ENCODE assay signal across 7 mouse cellular contexts in the genomic region with DNA sequence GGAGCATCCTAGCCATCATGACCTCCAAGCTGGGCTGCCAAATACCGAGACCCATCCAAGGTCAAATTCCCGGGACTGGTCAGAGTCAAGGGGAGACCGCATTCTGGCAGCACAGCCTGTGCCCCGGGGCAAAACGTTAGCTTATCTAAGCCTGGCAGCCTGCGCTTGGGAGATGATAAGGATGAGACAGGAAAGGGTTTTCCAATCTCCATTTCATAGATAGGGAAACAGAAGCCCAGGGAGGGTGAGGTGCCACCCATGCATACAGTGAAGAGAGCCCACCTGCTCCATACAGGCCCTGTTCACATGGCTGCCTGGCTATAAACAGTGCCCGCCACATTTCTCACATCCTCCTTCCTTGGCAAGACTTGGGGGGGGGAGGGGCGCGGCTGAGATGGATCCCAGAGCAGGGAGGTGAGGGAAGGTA. TPM values are rescaled to one million over a fixed set of nuclear protein-coding genes. Genes with fewer than 3 reads are reported as not detected.
DNase-seq lines count a peak whose midpoint lies in the region; ATAC-seq and TF ChIP-seq lines count a peak whose summit lies in the region.

No protein-coding gene starts in this region.

- TF ChIP-seq RAD21 in MEL (IDR thresholded peaks at IDR 0.05; ENCODE audit: low read depth, low read length), result no peak

- peaks cover 20 to 39% of the 10 kb centered on the region in 2 experiments for H3K36me3 ChIP-seq in MEL (ENCODE audit: control insufficient read depth in 1 of 2, insufficient read depth in 2 of 2, low read length in 2 of 2)
- no peaks in the 10 kb centered on the region for H3K36me3 ChIP-seq in forebrain, embryonic 14.5 days (ENCODE audit: control insufficient read depth, insufficient read depth, low read length)
- no peaks in the 10 kb centered on the region for H3K36me3 ChIP-seq in intestine, embryonic 16.5 days (ENCODE audit: control insufficient read depth, insufficient read depth, low read length)

- no peak for TF ChIP-seq POLR2A in MEL (IDR thresholded peaks at IDR 0.05; ENCODE audit: control insufficient read depth in 1 of 2, insufficient read depth in 1 of 2, low read depth in 1 of 2, low read length in 2 of 2, poor library complexity in 1 of 2)

- TF ChIP-seq EP300 in MEL (IDR thresholded peaks at IDR 0.05; ENCODE audit: low read depth in 1 of 2, low read length in 2 of 2), result peak; percentile 99

- H3K79me2 ChIP-seq in MEL (ENCODE audit: control insufficient read depth, insufficient read depth, low read length, poor library complexity), result peaks cover 88% of the 10 kb centered on the region

- no peak for TF ChIP-seq CTCF in MEL (IDR thresholded peaks at IDR 0.05 in 2 of 3, conservative IDR thresholded peaks at IDR 0.05 in 1 of 3; ENCODE audit: control insufficient read depth in 1 of 3, insufficient read depth in 1 of 3, low read depth in 2 of 3, low read length in 3 of 3, poor library complexity in 1 of 3, severe bottlenecking in 1 of 3)

- peaks cover 14 to 45% of the 10 kb centered on the region in 2 experiments for H3K4me1 ChIP-seq in MEL (ENCODE audit: control insufficient read depth in 1 of 2, insufficient read depth in 2 of 2, low read length in 2 of 2)
- H3K4me1 ChIP-seq in forebrain, embryonic 14.5 days (ENCODE audit: control insufficient read depth, insufficient read depth, low read length), result peaks cover 44% of the 10 kb centered on the region
- peaks cover 30% of the 10 kb centered on the region for H3K4me1 ChIP-seq in intestine, embryonic 16.5 days (ENCODE audit: control insufficient read depth, insufficient read depth, low read length)

- WGBS in forebrain, embryonic 14.5 days, result 58% methylated on average over 9 of the region's 9 CpGs
- 37% methylated on average over 9 of the region's 9 CpGs for WGBS in intestine, embryonic 16.5 days

- no peaks in the 10 kb centered on the region for H3K27me3 ChIP-seq in MEL (ENCODE audit: control insufficient read depth in 1 of 2, insufficient read depth in 2 of 2, low read length in 2 of 2)
- H3K27me3 ChIP-seq in forebrain, embryonic 14.5 days (replicated peaks; ENCODE audit: control insufficient read depth, insufficient read depth, low read length), result no peaks in the 10 kb centered on the region; the same call in 1 of the 2 replicates
- H3K27me3 ChIP-seq in intestine, embryonic 16.5 days (replicated peaks; ENCODE audit: control insufficient read depth, insufficient read depth, low read length), result no peaks in the 10 kb centered on the region

- DNase-seq in B cell, adult 2 months, result peak; percentile 21 to 30
- DNase-seq in MEL (ENCODE audit: low read depth, low spot score), result peak; percentile 73
- peak; percentile 34 for DNase-seq in forebrain, embryonic 14.5 days (ENCODE audit: low spot score)
- DNase-seq in lung, adult 18-20 months, result peak; percentile 79 to 86
- no peak for DNase-seq in right cerebral cortex, adult 2 months (ENCODE audit: low spot score in 2 of 2)
- DNase-seq in urinary bladder, postnatal 25 days (ENCODE audit: low spot score), result no peak

- H3K4me3 ChIP-seq in MEL (ENCODE audit: control insufficient read depth in 1 of 2, insufficient read depth in 1 of 2, low read depth in 2 of 2, low read length in 2 of 2), result no peak overlapping the region
- H3K4me3 ChIP-seq in forebrain, embryonic 14.5 days (ENCODE audit: low read depth, low read length), result no peak overlapping the region
- H3K4me3 ChIP-seq in intestine, embryonic 16.5 days (ENCODE audit: low read length), result no peak overlapping the region

- H3K9me3 ChIP-seq in MEL (replicated peaks; ENCODE audit: insufficient read depth, low read length), result no peaks in the 10 kb centered on the region
- H3K9me3 ChIP-seq in forebrain, embryonic 14.5 days (replicated peaks; ENCODE audit: control insufficient read depth, low read length), result no peaks in the 10 kb centered on the region
- H3K9me3 ChIP-seq in intestine, embryonic 16.5 days (ENCODE audit: control insufficient read depth, low read length), result no peaks in the 10 kb centered on the region

- 0 out of 2 replicates have a peak overlapping the region, but pooled peaks have one; percentile 18 for H3K4me2 ChIP-seq in forebrain, embryonic 14.5 days (ENCODE audit: low read length)
- no peak overlapping the region for H3K4me2 ChIP-seq in intestine, embryonic 16.5 days (ENCODE audit: low read depth, low read length)

- no peak overlapping the region for H3K9ac ChIP-seq in MEL (ENCODE audit: control insufficient read depth, low read depth, low read length, poor library complexity, severe bottlenecking)
- peak overlapping the region; percentile 5; the same call in 1 of the 2 replicates for H3K9ac ChIP-seq in forebrain, embryonic 14.5 days (ENCODE audit: low read length)
- H3K9ac ChIP-seq in intestine, embryonic 16.5 days (ENCODE audit: low read depth, low read length), result 0 out of 2 replicates have a peak overlapping the region, but pooled peaks have one; percentile 27

- H3K27ac ChIP-seq in MEL (ENCODE audit: control insufficient read depth, low read depth, low read length), result peak overlapping the region; percentile 40
- H3K27ac ChIP-seq in forebrain, embryonic 14.5 days (ENCODE audit: low read depth, low read length), result peak overlapping the region; percentile 68; the same call in 1 of the 2 replicates
- H3K27ac ChIP-seq in intestine, embryonic 16.5 days (ENCODE audit: low read length), result peak overlapping the region; percentile 49; the same call in 1 of the 2 replicates

- ATAC-seq in forebrain, embryonic 14.5 days, result peak; percentile 22; the same call in 1 of the 2 replicates
- 0 out of 2 replicates have a peak, but pooled peaks have one; percentile 21 for ATAC-seq in intestine, embryonic 16.5 days

TF ChIP-seq in MEL, 35 proteins besides CTCF, POLR2A, EP300 and RAD21 (continues in another document):
- TF ChIP-seq TAL1 (IDR thresholded peaks at IDR 0.05; ENCODE audit: low read length), result peak; percentile 95
- TF ChIP-seq TBP (IDR thresholded peaks at IDR 0.05; ENCODE audit: low read depth, low read length), result no peak
- no peak for TF ChIP-seq ELF1 (IDR thresholded peaks at IDR 0.05; ENCODE audit: low read depth, low read length)
- TF ChIP-seq UBTF (IDR thresholded peaks at IDR 0.05; ENCODE audit: borderline replicate concordance, insufficient read depth, low read depth, low read length), result 0 out of 2 replicates have a peak, but pooled peaks have one; percentile 36
- TF ChIP-seq GATA1 (IDR thresholded peaks at IDR 0.05; ENCODE audit: low read depth, low read length), result peak; percentile 99
- peak; percentile 86 for TF ChIP-seq MAZ (IDR thresholded peaks at IDR 0.05; ENCODE audit: low read depth, low read length)
- TF ChIP-seq RCOR1 (IDR thresholded peaks at IDR 0.05; ENCODE audit: low read depth, low read length), result peak; percentile 96
- peak; percentile 88; the same call in 1 of the 2 replicates for TF ChIP-seq MXI1 (IDR thresholded peaks at IDR 0.05; ENCODE audit: low read depth, low read length)
- TF ChIP-seq ZKSCAN1 (IDR thresholded peaks at IDR 0.05; ENCODE audit: low read depth, low read length), result no peak
- peak; percentile 89 for TF ChIP-seq MYB (IDR thresholded peaks at IDR 0.05; ENCODE audit: low read depth, low read length)
- peak; percentile 49; the same call in 1 of the 2 replicates for TF ChIP-seq MAX (IDR thresholded peaks at IDR 0.05; ENCODE audit: low read length)
- TF ChIP-seq KAT2A (conservative IDR thresholded peaks at IDR 0.05; ENCODE audit: low read depth, low read length), result no peak; the same call in 1 of the 2 replicates
- peak; percentile 100 for TF ChIP-seq TCF12 (IDR thresholded peaks at IDR 0.05; ENCODE audit: low read depth, low read length)
- TF ChIP-seq ZMIZ1 (IDR thresholded peaks at IDR 0.05; ENCODE audit: low read depth, low read length), result peak; percentile 25; the same call in 1 of the 2 replicates
- TF ChIP-seq SMC3 (IDR thresholded peaks at IDR 0.05; ENCODE audit: low read depth, low read length), result no peak
- TF ChIP-seq USF2 (IDR thresholded peaks at IDR 0.05; ENCODE audit: borderline replicate concordance in 1 of 2, insufficient read depth in 1 of 2, low read depth in 1 of 2, low read length in 2 of 2), result no peak
- TF ChIP-seq POLR2AphosphoS2 (IDR thresholded peaks at IDR 0.05; ENCODE audit: low read length), result peak; percentile 63
- TF ChIP-seq CHD2 (IDR thresholded peaks at IDR 0.05; ENCODE audit: low read length), result peak; percentile 60; the same call in 1 of the 2 replicates
- peak; percentile 75; the same call in 1 of the 2 replicates for TF ChIP-seq MYC (IDR thresholded peaks at IDR 0.05; ENCODE audit: low read depth, low read length)
- TF ChIP-seq ZNF384 (IDR thresholded peaks at IDR 0.05; ENCODE audit: low read depth, low read length), result no peak

RNA-seq across cellular contexts. Expression of a gene that starts 32.6 kb away (rescaled TPM):
- total RNA-seq in MEL (2012; rRNA removed), result 10.5 and 11.1 TPM in 2 replicates
- 100 to 1,000 TPM in 1 of 2 experiments, not detected in 1; 102 TPM for polyA plus RNA-seq in MEL (2012; ENCODE audit: insufficient read depth in 1 of 2, insufficient read length in 2 of 2, low read depth in 1 of 2, low replicate concordance in 2 of 2, missing spikeins in 1 of 2)
- polyA plus RNA-seq in forebrain, embryonic 14.5 days (2014; fragmentation: Nextera tagmentation; extraction: Ambion mirVana), result 10.4 and 11.5 TPM in 2 replicates
- polyA plus RNA-seq in intestine, embryonic 16.5 days (2015; fragmentation: Nextera tagmentation; extraction: Ambion mirVana), result 4.1 and 5.2 TPM in 2 replicates

RNA-seq across cellular contexts. Expression of a gene that starts 43.8 kb away (rescaled TPM):
- total RNA-seq in MEL (2012; rRNA removed), result not detected in 2 replicates
- polyA plus RNA-seq in MEL (2012; ENCODE audit: insufficient read depth in 1 of 2, insufficient read length in 2 of 2, low read depth in 1 of 2, low replicate concordance in 2 of 2, missing spikeins in 1 of 2), result under 1 TPM in 1 of 2 experiments, not detected in 1; 0.15 TPM
- not detected in 2 replicates for polyA plus RNA-seq in forebrain, embryonic 14.5 days (2014; fragmentation: Nextera tagmentation; extraction: Ambion mirVana)
- polyA plus RNA-seq in intestine, embryonic 16.5 days (2015; fragmentation: Nextera tagmentation; extraction: Ambion mirVana), result 0.23 TPM in 1 of 2 replicates, not detected in the other

RNA-seq across cellular contexts. Expression of a gene that starts 54.9 kb away (rescaled TPM):
- 21.6 and 21.7 TPM in 2 replicates for total RNA-seq in MEL (2012; rRNA removed)
- polyA plus RNA-seq in MEL (2012; ENCODE audit: insufficient read depth in 1 of 2, insufficient read length in 2 of 2, low read depth in 1 of 2, low replicate concordance in 2 of 2, missing spikeins in 1 of 2), result 10 to 100 TPM in 1 of 2 experiments, not detected in 1; 15.1 TPM
- polyA plus RNA-seq in forebrain, embryonic 14.5 days (2014; fragmentation: Nextera tagmentation; extraction: Ambion mirVana), result 111 and 150 TPM in 2 replicates
- 76.7 and 86.4 TPM in 2 replicates for polyA plus RNA-seq in intestine, embryonic 16.5 days (2015; fragmentation: Nextera tagmentation; extraction: Ambion mirVana)

RNA-seq across cellular contexts. Expression of a gene that starts 55.1 kb away (rescaled TPM):
- total RNA-seq in MEL (2012; rRNA removed), result 1.7 and 2.1 TPM in 2 replicates
- 1 to 10 TPM in 1 of 2 experiments, not detected in 1; 3.0 TPM for polyA plus RNA-seq in MEL (2012; ENCODE audit: insufficient read depth in 1 of 2, insufficient read length in 2 of 2, low read depth in 1 of 2, low replicate concordance in 2 of 2, missing spikeins in 1 of 2)
- 3.5 and 4.3 TPM in 2 replicates for polyA plus RNA-seq in forebrain, embryonic 14.5 days (2014; fragmentation: Nextera tagmentation; extraction: Ambion mirVana)
- 22.4 and 27.4 TPM in 2 replicates for polyA plus RNA-seq in intestine, embryonic 16.5 days (2015; fragmentation: Nextera tagmentation; extraction: Ambion mirVana)

Comparison
In these comparisons a context has a peak if more than half of its experiments do, and no peak if none do; other contexts are left out.
1. DNase-seq: peak in B cell, adult 2 months (2 of 2), MEL (single experiment), forebrain, embryonic 14.5 days (single experiment) and lung, adult 18-20 months (2 of 2); none in right cerebral cortex, adult 2 months (0 of 2) and urinary bladder, postnatal 25 days (single experiment).
2. Peak in every context shown above with its lines, with median percentiles within 50 percentile points of each other: H3K27ac ChIP-seq.